Mouse (Mus musculus) small intestine, adult 2 months (tissue): ENCODE results near the gene Copz1. TPM values are rescaled to one million over a fixed set of nuclear protein-coding genes. Genes with fewer than 3 reads are reported as not detected.
A peak's percentile ranks its signal among the peaks of the same experiment; 100 is the strongest.

Source experiments
- H3K27ac ChIP-seq: fragments of 200-500 bp; 2 replicates; pipeline ENCODE4 v1.5.1; 2012; ENCODE audit warnings: low read depth, low read length, control low read depth, inconsistent platforms; ENCODE audit not compliant: insufficient read depth
- H3K27me3 ChIP-seq: fragments of 200-500 bp; 2 replicates; pipeline ENCODE4 v1.6.1; 2012; ENCODE audit warnings: mild to moderate bottlenecking, moderate library complexity, low read length, inconsistent platforms; ENCODE audit not compliant: control insufficient read depth, insufficient read depth
- H3K36me3 ChIP-seq: fragments of 200-500 bp; 2 replicates; pipeline ENCODE4 v1.6.1; 2012; ENCODE audit warnings: mild to moderate bottlenecking, low read length, control low read depth, inconsistent platforms; ENCODE audit not compliant: control insufficient read depth, insufficient read depth
- H3K4me1 ChIP-seq: fragments of 200-500 bp; 2 replicates; pipeline ENCODE4 v1.6.1; 2012; ENCODE audit warnings: low read length, inconsistent platforms, mixed read lengths; ENCODE audit not compliant: control insufficient read depth, insufficient read depth, insufficient read length
- H3K4me3 ChIP-seq: fragments of 200-500 bp; 2 replicates; pipeline ENCODE4 v1.5.1; 2012; ENCODE audit warnings: low read depth, mild to moderate bottlenecking, control low read depth, inconsistent platforms, low read length, moderate library complexity
- CTCF ChIP-seq: fragments of 200-500 bp; IDR thresholded peaks from 2 replicates; pipeline ENCODE4 v1.5.1; 2012; ENCODE audit warnings: low read depth, mild to moderate bottlenecking, control low read depth, inconsistent platforms, low read length, moderate library complexity, mixed read lengths; ENCODE audit not compliant: insufficient replicate concordance, insufficient read length; ENCODE audit errors: extremely low read depth
- POLR2A ChIP-seq: fragments of 200-500 bp; IDR thresholded peaks from 2 replicates; pipeline ENCODE4 v1.6.1; 2012; ENCODE audit warnings: low read depth, mild to moderate bottlenecking, control low read depth, inconsistent platforms, low read length, moderate library complexity
- WGBS: fragments of 180-500 bp; shearing (Covaris S2); methylation state at CpG from one replicate; pipeline ENCODE4 v1.1.7; 2018; 5-methylcytosine and 5-hydroxymethylcytosine counted together
- polyA plus RNA-seq: library from polyadenylated mRNA; depleted of rRNA; stranded (reverse); fragments of >200 nt; gene quantifications from 2 replicates; pipeline ENCODE4 v1.2.3, GENCODE M21; 2012

The Copz1 gene
- polyA plus RNA-seq, 1 experiment: 111 TPM

- H3K27ac ChIP-seq: no peak overlapping the region
- peaks cover 16% of the 10 kb centered on the region for H3K36me3 ChIP-seq
- peaks cover 9% of the 10 kb centered on the region; the same call in 1 of the 2 replicates for H3K4me1 ChIP-seq
- WGBS: 41% methylated on average over 2 of the region's 2 CpGs
- H3K4me3 ChIP-seq: no peak overlapping the region
- H3K27me3 ChIP-seq: no peaks in the 10 kb centered on the region
- TF ChIP-seq CTCF: peak; percentile 29; the same call in 1 of the 2 replicates
- no peak for TF ChIP-seq POLR2A
Observed at GRCm38 (mm10) chr15:103284647-103285046, 12.1 kb downstream of the Copz1 start.

- Histone ChIP-seq H3K27me3 (no peaks in the 10 kb centered on the region), H3K36me3 (peaks cover 27% of the 10 kb centered on the region), H3K4me1 (peaks cover 9% of the 10 kb centered on the region; the same call in 1 of the 2 replicates), H3K27ac (no peak overlapping the region), H3K4me3 (no peak overlapping the region)
- no peak for TF ChIP-seq POLR2A
- no peak for TF ChIP-seq CTCF
- WGBS: 29% methylated on average over 1 of the region's 1 CpGs
Observed at GRCm38 (mm10) chr15:103285778-103286417, 13.4 kb downstream of the Copz1 start.

- Histone ChIP-seq H3K36me3 (peaks cover 56% of the 10 kb centered on the region), H3K4me3 (no peak overlapping the region), H3K4me1 (peaks cover 5% of the 10 kb centered on the region; the same call in 1 of the 2 replicates), H3K27me3 (no peaks in the 10 kb centered on the region), H3K27ac (no peak overlapping the region)
- 76% methylated on average over 5 of the region's 5 CpGs for WGBS
- TF ChIP-seq CTCF: no peak
- no peak for TF ChIP-seq POLR2A
Observed at GRCm38 (mm10) chr15:103289600-103289999, 17.1 kb downstream of the Copz1 start.

GRCm38 (mm10) chr15:103290417-103290816 is 17.9 kb downstream of the Copz1 start:
- peaks cover 5% of the 10 kb centered on the region; the same call in 1 of the 2 replicates for H3K4me1 ChIP-seq
- TF ChIP-seq POLR2A (no peak), CTCF (no peak)
- peaks cover 59% of the 10 kb centered on the region for H3K36me3 ChIP-seq
- WGBS: 86% methylated on average over 6 of the region's 6 CpGs
- no peaks in the 10 kb centered on the region for H3K27me3 ChIP-seq
- no peak overlapping the region for H3K27ac ChIP-seq
- H3K4me3 ChIP-seq: no peak overlapping the region

GRCm38 (mm10) chr15:103290843-103291242 is 18.3 kb downstream of the Copz1 start:
- no peaks in the 10 kb centered on the region for H3K27me3 ChIP-seq
- H3K36me3 ChIP-seq: peaks cover 62% of the 10 kb centered on the region
- no peak overlapping the region for H3K27ac ChIP-seq
- no peak for TF ChIP-seq POLR2A
- no peak for TF ChIP-seq CTCF
- no peak overlapping the region for H3K4me3 ChIP-seq
- peaks cover 3% of the 10 kb centered on the region; the same call in 1 of the 2 replicates for H3K4me1 ChIP-seq
- 91% methylated on average over 9 of the region's 9 CpGs for WGBS

GRCm38 (mm10) chr15:103292673-103293345 is 20.3 kb downstream of the Copz1 start:
- no peak overlapping the region for H3K4me3 ChIP-seq
- H3K4me1 ChIP-seq: no peaks in the 10 kb centered on the region
- H3K27me3 ChIP-seq: no peaks in the 10 kb centered on the region
- peaks cover 78% of the 10 kb centered on the region for H3K36me3 ChIP-seq
- TF ChIP-seq CTCF: no peak
- TF ChIP-seq POLR2A: no peak
- no peak overlapping the region for H3K27ac ChIP-seq
- WGBS: 92% methylated on average over 4 of the region's 4 CpGs

GRCm38 (mm10) chr15:103293375-103293774 is 20.9 kb downstream of the Copz1 start:
- peaks cover 78% of the 10 kb centered on the region for H3K36me3 ChIP-seq
- TF ChIP-seq CTCF (no peak), POLR2A (no peak)
- no peak overlapping the region for H3K27ac ChIP-seq
- 99% methylated on average over 2 of the region's 2 CpGs for WGBS
- H3K27me3 ChIP-seq: no peaks in the 10 kb centered on the region
- H3K4me1 ChIP-seq: no peaks in the 10 kb centered on the region
- no peak overlapping the region for H3K4me3 ChIP-seq
